Mouse (Mus musculus) bone marrow macrophage, adult 2 months (primary cell): Measurements from ENCODE around the gene Actn1.

Source experiments
- CTCF ChIP-seq: IDR thresholded peaks from 2 replicates; pipeline ENCODE4 v1.5.1; 2012; ENCODE audit warnings: low read depth, mild to moderate bottlenecking, low read length, moderate library complexity
- POLR2A ChIP-seq: IDR thresholded peaks from 2 replicates; pipeline ENCODE4 v1.6.1; 2012; ENCODE audit warnings: mild to moderate bottlenecking, low read depth, low read length, borderline replicate concordance

DNA sequence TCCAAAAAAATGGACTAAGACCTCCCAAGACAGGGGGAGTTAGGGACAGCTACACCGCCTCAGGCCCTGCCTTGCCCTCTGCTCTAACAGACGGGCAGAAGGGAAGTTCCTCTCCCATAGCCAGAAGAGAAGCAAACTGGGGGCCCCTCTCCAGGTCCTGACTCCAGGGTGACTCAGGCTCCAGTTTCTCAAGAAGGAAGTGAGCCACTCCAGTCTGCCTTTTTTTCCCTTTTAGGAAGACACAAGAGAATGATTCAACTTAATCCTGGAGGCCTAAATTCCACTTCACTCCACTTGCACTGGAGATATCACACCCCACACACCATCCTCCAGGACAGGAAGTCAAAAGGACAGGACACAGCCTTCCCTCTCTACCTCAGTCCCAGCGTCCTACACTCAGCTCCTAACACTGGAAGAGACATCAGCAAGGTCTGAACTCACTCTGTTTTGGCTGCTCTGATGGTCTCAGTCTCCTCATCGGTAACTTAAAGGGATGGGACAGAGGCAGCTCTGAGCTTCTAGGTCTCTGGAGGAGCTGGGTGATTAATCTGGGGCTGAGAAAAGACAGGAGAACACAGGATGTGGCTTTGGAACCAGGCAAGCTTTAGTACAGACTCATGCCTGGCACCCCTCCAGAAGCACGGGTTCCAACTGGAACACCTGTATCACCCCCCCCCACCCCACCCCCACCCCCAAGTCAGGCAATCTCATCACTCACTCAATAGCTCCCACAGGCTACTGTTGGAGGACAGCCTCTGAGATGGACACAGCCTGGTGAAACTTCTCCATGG lies 31.0 kb downstream of the Actn1 start:
- TF ChIP-seq CTCF (no peak), POLR2A (no peak)
